Mouse (Mus musculus): ENCODE measurements around the gene Cdk18. TPM values are rescaled to one million over a fixed set of nuclear protein-coding genes. Genes with fewer than 3 reads are reported as not detected.

Cdk18 gene
- polyA plus RNA-seq, 1 experiment from 2014 or later = 33.7 TPM

- no peaks in the 10 kb centered on the region for H3K36me3 ChIP-seq (ENCODE audit: control insufficient read depth, insufficient read depth)
- ATAC-seq = peak; percentile 48
- peak overlapping the region; percentile 66 for H3K4me3 ChIP-seq (ENCODE audit: low read depth, low read length)
- no peak for TF ChIP-seq CTCF (IDR thresholded peaks at IDR 0.05; ENCODE audit: low read depth)
- no peaks in the 10 kb centered on the region for H3K27me3 ChIP-seq (replicated peaks; ENCODE audit: control insufficient read depth, insufficient read depth, low read length)
- H3K4me2 ChIP-seq (replicated peaks; ENCODE audit: low read depth) = peak overlapping the region; percentile 90
- peak overlapping the region; percentile 87 for H3K9ac ChIP-seq (ENCODE audit: low read depth, low read length)
- H3K9me3 ChIP-seq (ENCODE audit: control insufficient read depth) = no peaks in the 10 kb centered on the region
- peak overlapping the region; percentile 96 for H3K27ac ChIP-seq (ENCODE audit: low read depth, low read length)
- peaks cover 3% of the 10 kb centered on the region; the same call in 1 of the 2 replicates for H3K4me1 ChIP-seq (replicated peaks; ENCODE audit: control insufficient read depth, insufficient read depth, low read length)
- WGBS = 4% methylated on average over 35 of the region's 35 CpGs
These were observed 688 bp downstream of the Cdk18 start for GRCm38 (mm10) chr1:132138576-132139415.

- no peaks in the 10 kb centered on the region for H3K36me3 ChIP-seq (ENCODE audit: control insufficient read depth, insufficient read depth)
- ATAC-seq = no peak
- no peak for TF ChIP-seq CTCF (IDR thresholded peaks at IDR 0.05; ENCODE audit: low read depth)
- no peaks in the 10 kb centered on the region for H3K9me3 ChIP-seq (ENCODE audit: control insufficient read depth)
- 44% methylated on average over 9 of the region's 9 CpGs for whole genome bisulfite sequencing
- peak overlapping the region; percentile 87 for H3K9ac ChIP-seq (ENCODE audit: low read depth, low read length)
- H3K27me3 ChIP-seq (replicated peaks; ENCODE audit: control insufficient read depth, insufficient read depth, low read length) = no peaks in the 10 kb centered on the region
- H3K4me3 ChIP-seq (ENCODE audit: low read depth, low read length) = peak overlapping the region; percentile 66
- H3K27ac ChIP-seq (ENCODE audit: low read depth, low read length) = peak overlapping the region; percentile 96
- H3K4me2 ChIP-seq (replicated peaks; ENCODE audit: low read depth) = peak overlapping the region; percentile 90
- H3K4me1 ChIP-seq (replicated peaks; ENCODE audit: control insufficient read depth, insufficient read depth, low read length) = peaks cover 6% of the 10 kb centered on the region; the same call in 1 of the 2 replicates
These were observed 1.4 kb downstream of the Cdk18 start for GRCm38 (mm10) chr1:132137935-132138575.

- 88% methylated on average over 3 of the region's 3 CpGs for WGBS
- no peaks in the 10 kb centered on the region for H3K36me3 ChIP-seq (ENCODE audit: control insufficient read depth, insufficient read depth)
- H3K9ac ChIP-seq (ENCODE audit: low read depth, low read length) = no peak overlapping the region
- peak overlapping the region; percentile 28 for H3K27ac ChIP-seq (ENCODE audit: low read depth, low read length)
- H3K4me3 ChIP-seq (ENCODE audit: low read depth, low read length) = no peak overlapping the region
- peaks cover 7% of the 10 kb centered on the region; the same call in 1 of the 2 replicates for H3K4me1 ChIP-seq (replicated peaks; ENCODE audit: control insufficient read depth, insufficient read depth, low read length)
- H3K27me3 ChIP-seq (replicated peaks; ENCODE audit: control insufficient read depth, insufficient read depth, low read length) = no peaks in the 10 kb centered on the region
- H3K4me2 ChIP-seq (replicated peaks; ENCODE audit: low read depth) = peak overlapping the region; percentile 90
- no peaks in the 10 kb centered on the region for H3K9me3 ChIP-seq (ENCODE audit: control insufficient read depth)
- ATAC-seq = no peak
- TF ChIP-seq CTCF (IDR thresholded peaks at IDR 0.05; ENCODE audit: low read depth) = no peak
These were observed 2.6 kb downstream of the Cdk18 start for GRCm38 (mm10) chr1:132136847-132137246.

- peaks cover 7% of the 10 kb centered on the region; the same call in 1 of the 2 replicates for H3K4me1 ChIP-seq (replicated peaks; ENCODE audit: control insufficient read depth, insufficient read depth, low read length)
- H3K4me2 ChIP-seq (replicated peaks; ENCODE audit: low read depth) = no peak overlapping the region
- TF ChIP-seq CTCF (IDR thresholded peaks at IDR 0.05; ENCODE audit: low read depth) = no peak
- no peaks in the 10 kb centered on the region for H3K27me3 ChIP-seq (replicated peaks; ENCODE audit: control insufficient read depth, insufficient read depth, low read length)
- no peaks in the 10 kb centered on the region for H3K36me3 ChIP-seq (ENCODE audit: control insufficient read depth, insufficient read depth)
- WGBS = 83% methylated on average over 7 of the region's 7 CpGs
- ATAC-seq = no peak
- H3K9ac ChIP-seq (ENCODE audit: low read depth, low read length) = no peak overlapping the region
- no peaks in the 10 kb centered on the region for H3K9me3 ChIP-seq (ENCODE audit: control insufficient read depth)
- H3K27ac ChIP-seq (ENCODE audit: low read depth, low read length) = no peak overlapping the region
- H3K4me3 ChIP-seq (ENCODE audit: low read depth, low read length) = no peak overlapping the region
These were observed 3.9 kb downstream of the Cdk18 start for GRCm38 (mm10) chr1:132135631-132136030.

- Histone ChIP-seq H3K9me3 (ENCODE audit: control insufficient read depth) (no peaks in the 10 kb centered on the region), H3K4me1 (replicated peaks; ENCODE audit: control insufficient read depth, insufficient read depth, low read length) (peaks cover 16% of the 10 kb centered on the region), H3K9ac (ENCODE audit: low read depth, low read length) (no peak overlapping the region), H3K4me2 (replicated peaks; ENCODE audit: low read depth) (no peak overlapping the region), H3K4me3 (ENCODE audit: low read depth, low read length) (no peak overlapping the region), H3K27me3 (replicated peaks; ENCODE audit: control insufficient read depth, insufficient read depth, low read length) (no peaks in the 10 kb centered on the region), H3K36me3 (ENCODE audit: control insufficient read depth, insufficient read depth) (no peaks in the 10 kb centered on the region), H3K27ac (ENCODE audit: low read depth, low read length) (no peak overlapping the region; the same call in 1 of the 2 replicates)
- 67% methylated on average over 7 of the region's 7 CpGs for WGBS
- ATAC-seq = no peak
- no peak for TF ChIP-seq CTCF (IDR thresholded peaks at IDR 0.05; ENCODE audit: low read depth)
These were observed 11.2 kb downstream of the Cdk18 start for GRCm38 (mm10) chr1:132128311-132128710.

- H3K27ac ChIP-seq (ENCODE audit: low read depth, low read length) = peak overlapping the region; percentile 81
- 0 out of 2 replicates have a peak, but pooled peaks cover 3% of the 10 kb centered on the region for H3K36me3 ChIP-seq (ENCODE audit: control insufficient read depth, insufficient read depth)
- 0 out of 2 replicates have a peak overlapping the region, but pooled peaks have one; percentile 11 for H3K9ac ChIP-seq (ENCODE audit: low read depth, low read length)
- no peaks in the 10 kb centered on the region for H3K9me3 ChIP-seq (ENCODE audit: control insufficient read depth)
- peaks cover 12% of the 10 kb centered on the region for H3K4me1 ChIP-seq (replicated peaks; ENCODE audit: control insufficient read depth, insufficient read depth, low read length)
- H3K4me3 ChIP-seq (ENCODE audit: low read depth, low read length) = no peak overlapping the region
- WGBS = 27% methylated on average over 6 of the region's 6 CpGs
- no peak for TF ChIP-seq CTCF (IDR thresholded peaks at IDR 0.05; ENCODE audit: low read depth)
- ATAC-seq = peak; percentile 89
- H3K27me3 ChIP-seq (replicated peaks; ENCODE audit: control insufficient read depth, insufficient read depth, low read length) = no peaks in the 10 kb centered on the region
- peak overlapping the region; percentile 40 for H3K4me2 ChIP-seq (replicated peaks; ENCODE audit: low read depth)
These were observed 13.6 kb downstream of the Cdk18 start for GRCm38 (mm10) chr1:132125803-132126405.
